Mouse (Mus musculus): Measurements from ENCODE around the gene Cort. TPM values are rescaled to one million over a fixed set of nuclear protein-coding genes. Genes with fewer than 3 reads are reported as not detected.
"Not testable (repeated sequence)": the region's sequence is repeated elsewhere in the genome, so short reads cannot be mapped to it uniquely, and the experiment has no call there.

The Cort gene
- polyA plus RNA-seq, 2 experiments from 2014 or later: 0.67 TPM; not detected in 1

DNA sequence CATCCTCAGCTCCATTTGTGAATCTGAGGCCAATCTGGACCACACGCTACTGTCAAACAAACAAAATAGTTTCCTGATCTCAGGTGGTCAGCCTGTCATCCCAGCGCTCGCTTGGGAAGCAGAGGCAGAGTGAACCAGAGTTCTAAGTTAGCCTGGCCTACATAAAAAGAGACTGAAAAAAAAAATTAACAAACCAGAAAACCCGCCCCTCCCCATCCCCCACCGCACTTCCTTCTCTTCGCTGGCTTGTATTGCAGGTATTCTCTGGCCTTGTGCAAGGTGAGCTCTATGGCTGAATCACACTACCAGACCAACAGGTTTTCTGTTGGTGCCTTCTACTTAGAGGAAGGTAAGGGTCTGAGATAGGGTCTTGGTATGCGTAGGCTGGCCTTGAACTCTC lies 21.0 kb upstream of the Cort start:
- no peak for ATAC-seq

DNA sequence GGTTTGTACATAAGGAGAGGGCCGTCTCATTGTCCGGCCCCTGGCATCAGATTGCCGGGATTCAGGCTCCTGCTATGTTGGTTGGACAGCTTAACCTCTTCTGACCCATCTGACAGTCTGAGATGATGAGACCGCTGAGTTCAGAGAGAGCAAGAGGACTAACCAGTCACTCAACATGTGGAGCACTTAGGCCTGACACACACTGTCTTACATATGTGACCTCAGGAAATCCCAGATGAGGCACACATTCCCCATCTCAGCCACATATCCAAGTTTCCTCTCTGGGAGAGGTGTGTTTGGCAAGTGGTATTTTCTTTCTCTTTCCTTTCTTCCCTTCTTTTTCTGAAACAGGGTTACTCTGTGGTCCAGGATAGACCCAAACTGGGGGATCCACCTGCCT lies 18.6 kb upstream of the Cort start:
- no peak for ATAC-seq

DNA sequence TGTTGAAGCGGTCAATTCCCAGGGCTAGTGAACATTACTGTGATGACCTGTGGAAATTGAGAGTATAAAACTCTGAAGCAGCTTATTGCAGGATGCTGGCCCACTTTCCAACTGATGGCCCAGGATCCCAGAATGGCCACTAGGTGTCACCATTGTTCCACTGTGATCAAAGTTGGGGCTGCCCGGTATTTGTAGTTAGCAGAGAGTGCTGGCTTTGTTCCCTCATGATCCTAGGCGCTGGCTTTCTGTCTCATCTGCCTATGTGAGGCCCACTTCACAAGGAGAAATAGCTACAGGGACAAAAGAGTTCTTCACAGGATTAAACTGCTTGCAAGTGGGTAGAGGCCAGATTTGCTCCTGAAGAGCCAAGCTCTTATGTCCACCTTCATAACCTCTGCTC lies 17.9 kb upstream of the Cort start:
- peak; percentile 89 for ATAC-seq

DNA sequence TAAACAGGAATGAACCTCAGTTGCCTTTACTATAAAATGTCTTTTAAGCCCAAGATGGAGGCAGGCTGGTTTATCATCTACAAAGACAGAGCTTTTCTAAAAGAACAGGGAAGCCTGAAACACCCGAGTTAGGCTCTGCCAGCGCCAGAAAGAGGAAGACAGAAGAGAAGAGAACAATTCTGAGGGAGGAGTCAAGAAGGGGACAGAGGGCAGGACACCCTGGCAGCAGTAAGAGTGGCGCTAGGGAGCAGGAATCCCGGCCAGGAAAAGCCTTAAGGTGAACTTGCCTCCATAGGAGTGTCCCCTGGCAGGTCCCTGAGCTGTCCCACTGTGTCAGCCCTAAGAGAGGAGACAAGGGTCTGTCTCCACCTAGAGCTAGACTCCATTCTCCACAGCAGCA lies 17.0 kb upstream of the Cort start:
- no peak for ATAC-seq

DNA sequence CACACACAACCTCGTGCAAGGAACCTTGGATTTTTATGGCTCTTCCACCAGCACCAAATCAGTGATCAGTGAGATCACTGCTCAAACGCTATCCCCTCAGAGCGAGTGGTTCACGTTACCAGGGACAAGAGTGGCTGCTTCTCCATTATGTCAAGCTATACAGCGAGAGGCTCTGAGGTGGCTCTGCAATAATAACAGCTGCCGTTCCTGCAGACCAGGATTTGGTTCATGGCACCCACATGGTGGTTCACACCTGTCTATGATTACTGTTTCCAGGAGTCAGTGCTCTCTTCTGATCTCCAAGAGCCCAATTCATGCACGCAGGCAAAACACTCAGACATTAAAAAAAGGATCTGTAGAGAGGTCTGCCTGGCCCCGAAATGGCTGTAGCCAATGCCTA lies 12.0 kb upstream of the Cort start:
- no peak for ATAC-seq

DNA sequence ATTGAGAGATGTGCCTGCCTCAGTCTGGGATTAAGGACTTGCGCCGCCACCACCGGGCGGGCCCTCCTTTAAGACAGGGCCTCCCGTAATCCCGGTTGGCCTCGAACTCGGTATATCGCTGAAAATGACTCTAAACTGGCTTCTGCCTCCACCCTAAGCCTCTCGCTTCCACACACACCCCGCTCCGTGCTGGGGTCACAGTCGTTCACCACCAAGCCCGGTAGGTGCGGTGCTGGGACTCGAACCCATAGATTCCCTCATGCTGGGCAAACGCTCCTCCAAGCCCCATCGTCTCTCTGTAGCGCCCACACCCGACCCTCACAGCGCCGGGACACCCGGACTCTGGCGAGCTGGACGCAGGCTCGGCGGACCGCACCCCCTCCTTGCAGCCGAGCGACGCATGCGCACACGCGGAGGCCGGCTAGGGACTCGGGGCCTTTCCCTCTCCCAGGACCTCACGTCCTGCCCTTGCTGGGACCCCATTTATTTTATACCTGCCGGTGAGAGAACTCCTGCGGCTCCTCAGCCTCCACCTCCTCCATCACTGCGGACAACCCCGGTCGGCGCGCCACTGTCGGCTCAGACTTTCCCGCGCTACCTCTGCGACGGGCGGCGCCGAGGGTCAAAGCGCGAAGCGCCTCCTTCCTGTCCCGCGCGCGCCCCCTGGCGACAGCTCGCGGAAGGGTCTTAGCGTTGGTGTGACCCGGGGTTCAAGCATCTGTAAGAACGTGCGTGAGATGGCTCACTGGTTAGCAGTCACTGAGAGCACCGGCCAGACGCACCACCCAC lies 10.6 kb upstream of the Cort start, which contains the start of gene Cenps:
Cenps (minus strand) TSS at position 648 of the 789 bp plus-strand sequence.
- ATAC-seq: peak; percentile 83

DNA sequence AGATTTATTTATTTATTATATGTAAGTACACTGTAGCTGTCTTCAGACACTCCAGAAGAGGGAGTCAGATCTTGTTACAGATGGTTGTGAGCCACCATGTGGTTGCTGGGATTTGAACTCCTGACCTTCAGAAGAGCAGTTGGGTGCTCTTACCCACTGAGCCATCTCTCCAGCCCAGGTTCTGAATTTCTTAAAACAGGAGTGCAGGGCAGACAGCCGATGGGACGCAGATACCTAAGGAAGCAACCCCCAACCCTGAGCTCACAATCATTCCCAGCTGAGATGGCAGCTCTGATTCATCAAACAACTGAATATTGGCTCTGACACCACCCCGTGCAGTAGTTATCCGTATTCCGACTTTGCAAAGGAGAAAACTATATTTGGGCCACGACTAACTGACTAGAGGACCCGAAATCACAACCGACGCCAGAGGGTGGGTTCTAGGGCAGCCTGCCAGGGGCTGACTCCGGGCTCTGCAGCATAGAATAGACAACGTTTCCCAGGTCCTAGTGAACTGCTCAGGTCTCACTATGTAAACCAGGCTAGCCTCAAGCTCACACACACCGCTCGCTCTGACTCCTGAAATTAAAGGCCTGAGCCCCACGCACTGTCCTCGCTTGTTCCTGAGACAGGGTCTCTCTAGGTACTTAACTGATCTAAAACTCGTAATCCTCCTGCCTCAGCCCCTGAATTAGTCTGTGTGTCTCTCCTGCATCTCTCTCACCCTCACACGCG lies 9.7 kb upstream of the Cort start:
- ATAC-seq: no peak

DNA sequence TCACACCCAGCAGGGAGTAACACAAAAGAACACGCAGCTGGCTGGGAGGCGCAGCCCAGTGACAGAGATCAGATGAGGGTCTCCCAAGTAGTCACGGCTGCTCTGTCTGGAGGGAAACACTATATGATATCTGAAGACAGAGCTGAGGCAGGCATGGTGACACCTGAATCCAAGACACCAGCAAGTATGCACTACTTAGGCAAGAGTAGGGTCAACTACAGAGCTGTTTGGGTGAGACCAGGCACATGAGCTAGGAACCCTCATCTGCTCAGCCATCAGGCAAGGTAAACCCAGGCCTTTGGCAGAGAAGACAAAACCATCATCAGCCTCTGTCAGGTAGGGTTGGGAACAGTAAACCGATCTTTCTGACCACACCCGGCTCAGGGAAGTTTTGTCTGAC lies 6.8 kb upstream of the Cort start:
- no peak for ATAC-seq

DNA sequence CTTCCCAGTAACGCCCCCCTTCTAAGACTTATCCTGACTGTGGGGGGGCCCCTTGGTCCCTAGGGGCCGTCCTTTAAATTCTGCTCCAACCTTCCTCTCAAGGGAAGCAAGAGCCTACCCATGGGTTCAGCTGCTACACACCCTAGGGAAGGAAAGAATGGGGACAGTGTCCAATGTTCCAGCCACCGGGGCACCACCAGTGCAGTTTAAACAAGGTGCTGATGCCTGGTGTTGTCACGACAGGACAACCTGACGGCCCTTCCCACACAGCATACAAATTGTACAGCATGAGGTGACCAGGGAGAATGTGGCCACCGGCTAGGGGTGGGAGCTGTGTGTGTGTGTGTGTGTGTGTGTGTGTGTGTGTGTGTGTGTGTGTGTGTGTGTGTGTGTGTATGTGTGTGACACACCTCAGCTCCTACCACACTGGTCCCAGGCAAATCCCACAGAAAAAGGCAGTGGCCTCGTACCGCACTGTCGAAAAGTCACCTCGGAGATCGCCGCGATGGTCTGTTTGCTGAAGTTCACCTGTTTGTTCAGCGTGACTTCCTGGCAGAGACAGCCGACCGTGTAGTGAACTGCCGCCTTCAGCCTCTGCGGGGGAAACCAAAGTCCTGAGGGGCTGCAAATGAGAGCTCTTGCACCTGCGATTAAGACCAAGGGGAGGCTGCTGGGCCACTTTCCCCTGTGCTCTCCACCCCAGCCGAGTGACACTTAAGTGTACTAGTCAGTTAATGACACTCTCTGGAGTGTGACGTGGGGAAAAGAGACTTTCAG lies 5.4 kb upstream of the Cort start:
- no peak for ATAC-seq

DNA sequence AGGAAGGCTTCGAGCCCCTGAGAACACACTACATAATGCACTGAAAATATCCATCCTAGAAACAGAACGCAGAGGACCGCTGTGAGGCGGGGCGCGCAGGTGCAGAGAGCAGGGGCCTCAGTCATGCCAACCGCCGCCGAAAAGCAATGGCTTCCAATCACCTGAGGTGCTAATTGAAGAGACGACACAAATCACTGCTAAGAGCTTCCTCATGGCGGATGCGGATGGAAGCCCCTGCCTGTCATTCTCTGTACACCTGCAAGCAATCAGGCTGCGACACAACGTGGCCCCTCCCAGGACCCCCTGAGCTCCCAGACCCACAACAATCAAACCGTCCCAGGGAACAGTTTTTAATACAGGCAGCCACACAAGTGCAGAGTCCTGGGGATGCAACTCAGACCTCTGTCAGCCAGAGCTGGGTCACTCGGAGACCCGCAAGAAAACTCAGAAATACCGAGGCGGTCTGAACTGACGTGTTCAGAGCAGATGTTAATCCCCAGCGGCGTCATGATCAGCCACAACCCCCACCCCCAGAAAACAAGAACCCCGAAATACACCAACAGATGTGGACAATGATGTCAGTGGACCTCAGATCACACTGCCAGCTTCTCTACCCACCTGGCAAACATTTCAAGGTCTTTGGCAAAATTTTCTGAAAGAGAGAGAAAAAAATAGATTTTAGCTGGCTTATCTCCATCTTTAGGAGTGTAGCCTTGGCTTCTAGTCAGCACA lies 4.6 kb upstream of the Cort start:
- ATAC-seq: no peak

DNA sequence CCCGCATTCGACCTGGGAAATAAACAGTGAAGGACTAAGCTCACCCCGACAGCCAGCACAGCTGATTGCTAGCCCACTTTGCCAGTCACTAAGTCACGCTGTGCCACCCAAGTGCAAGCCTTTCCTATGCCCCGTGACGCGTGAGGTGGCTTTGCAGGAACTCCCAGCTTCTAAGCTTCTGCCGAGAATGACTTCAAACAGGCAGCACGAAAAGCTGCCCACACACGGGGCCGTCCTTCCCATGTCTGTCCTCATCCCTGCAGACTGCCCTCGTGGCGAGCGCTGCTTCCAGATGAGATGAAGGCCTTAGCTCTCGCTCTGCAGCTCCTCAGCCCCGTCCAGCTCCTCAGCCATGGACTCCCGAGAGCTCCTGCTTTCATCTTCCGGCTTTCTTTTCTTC lies 1.9 kb upstream of the Cort start:
- no peak for ATAC-seq

DNA sequence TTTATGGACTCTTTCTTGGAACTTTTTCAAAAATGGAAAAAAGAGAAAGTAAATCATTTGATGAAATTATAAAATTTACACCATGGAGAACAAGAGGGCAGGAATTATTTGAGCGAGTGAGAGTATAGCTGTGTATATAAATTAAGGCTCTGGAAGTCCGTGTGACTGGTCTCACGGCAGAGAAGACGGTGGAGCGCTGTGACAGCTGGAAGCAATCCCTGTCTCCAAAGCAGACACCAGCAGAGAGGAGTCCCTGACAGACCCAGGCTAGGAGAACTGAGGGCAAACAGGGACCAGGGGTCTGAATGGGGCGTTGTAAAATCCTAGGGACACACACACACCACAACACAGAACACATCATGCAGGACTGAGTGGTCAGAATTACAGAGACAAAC lies 451 bp downstream of the Cort start:
- ATAC-seq: no peak

DNA sequence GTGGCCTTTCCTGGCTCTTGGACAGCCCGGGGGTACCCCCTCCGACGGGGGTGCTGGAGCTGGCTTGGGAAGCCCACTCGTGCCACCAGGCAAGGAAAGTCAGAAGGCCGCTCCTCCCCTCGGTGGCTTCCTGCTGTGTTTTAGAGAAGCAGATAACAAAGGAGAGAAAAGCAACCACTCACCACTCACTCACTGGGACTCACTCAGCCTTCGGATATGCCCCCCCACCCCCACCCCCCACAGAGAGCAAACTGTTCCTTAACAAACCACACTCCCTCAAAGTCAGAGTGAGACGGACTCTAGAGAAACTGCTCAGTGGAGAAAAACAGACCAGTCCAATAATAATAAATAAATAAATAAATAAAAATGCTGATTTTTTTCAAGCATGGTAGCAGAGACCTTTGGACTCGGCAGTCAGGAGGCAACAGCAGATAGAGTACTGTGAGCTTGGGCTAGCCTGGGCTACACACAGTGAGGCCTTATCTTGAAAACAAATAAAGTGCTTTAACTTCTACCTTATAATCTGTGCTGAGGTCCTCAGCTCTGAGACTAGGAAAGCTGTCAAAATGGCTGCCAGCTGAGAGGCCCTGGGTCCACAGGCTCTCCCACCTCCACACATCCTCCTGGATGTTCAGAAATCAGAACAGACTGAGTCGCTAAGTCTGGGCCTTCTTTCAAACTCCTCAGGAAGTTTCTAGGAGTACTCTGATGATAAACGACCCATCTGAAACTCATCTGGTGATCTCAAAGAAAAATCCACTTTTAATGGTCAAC lies 1.0 kb downstream of the Cort start:
- ATAC-seq: no peak

DNA sequence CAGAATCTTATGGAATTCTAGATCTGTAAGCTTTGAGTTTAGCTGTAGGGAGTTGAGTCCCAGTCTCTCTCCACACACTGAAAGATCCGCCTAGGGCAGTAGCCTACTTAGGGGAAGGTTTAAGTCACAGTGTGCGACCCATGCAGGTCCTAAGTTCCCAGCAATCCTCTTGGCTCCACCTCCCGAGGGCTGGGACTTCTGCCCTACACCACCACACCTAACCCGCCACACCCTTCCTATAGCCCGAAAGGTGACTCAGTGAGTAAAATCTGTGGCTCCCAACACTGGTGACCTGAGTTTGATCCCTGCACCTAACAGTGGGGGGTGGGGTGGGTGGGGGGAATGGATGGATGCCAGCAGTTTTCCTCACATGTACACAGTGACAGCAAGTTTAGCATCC lies 3.1 kb downstream of the Cort start:
- ATAC-seq: no peak

DNA sequence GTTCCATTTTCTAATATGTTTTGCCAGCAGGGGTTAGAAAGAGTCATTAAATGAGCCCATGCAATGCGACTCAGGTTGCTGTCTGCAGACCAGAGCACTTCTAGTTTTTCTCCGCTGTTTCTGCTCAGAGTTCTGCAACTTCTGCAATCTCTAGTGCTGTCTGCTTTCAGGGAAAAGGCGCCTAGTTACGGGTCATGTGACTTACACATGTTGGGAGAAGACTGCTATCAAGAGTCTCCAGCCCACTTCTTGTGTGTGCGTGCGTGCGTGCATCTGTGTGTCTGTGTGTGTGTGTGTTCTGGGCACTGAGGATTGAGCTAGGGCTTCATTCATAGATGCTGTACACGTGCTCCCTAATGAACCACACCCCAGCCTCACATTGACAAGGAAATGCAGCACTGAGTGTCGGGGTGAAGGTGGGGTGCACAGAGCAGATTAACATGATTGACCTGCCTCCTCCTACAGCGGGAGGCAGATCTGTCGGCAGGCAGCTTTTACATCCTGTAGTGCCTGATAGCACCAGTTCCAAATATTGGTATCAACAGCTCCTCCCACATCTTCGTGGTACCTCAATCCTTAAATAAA lies 6.5 kb downstream of the Cort start:
- ATAC-seq: not testable (repeated sequence)

DNA sequence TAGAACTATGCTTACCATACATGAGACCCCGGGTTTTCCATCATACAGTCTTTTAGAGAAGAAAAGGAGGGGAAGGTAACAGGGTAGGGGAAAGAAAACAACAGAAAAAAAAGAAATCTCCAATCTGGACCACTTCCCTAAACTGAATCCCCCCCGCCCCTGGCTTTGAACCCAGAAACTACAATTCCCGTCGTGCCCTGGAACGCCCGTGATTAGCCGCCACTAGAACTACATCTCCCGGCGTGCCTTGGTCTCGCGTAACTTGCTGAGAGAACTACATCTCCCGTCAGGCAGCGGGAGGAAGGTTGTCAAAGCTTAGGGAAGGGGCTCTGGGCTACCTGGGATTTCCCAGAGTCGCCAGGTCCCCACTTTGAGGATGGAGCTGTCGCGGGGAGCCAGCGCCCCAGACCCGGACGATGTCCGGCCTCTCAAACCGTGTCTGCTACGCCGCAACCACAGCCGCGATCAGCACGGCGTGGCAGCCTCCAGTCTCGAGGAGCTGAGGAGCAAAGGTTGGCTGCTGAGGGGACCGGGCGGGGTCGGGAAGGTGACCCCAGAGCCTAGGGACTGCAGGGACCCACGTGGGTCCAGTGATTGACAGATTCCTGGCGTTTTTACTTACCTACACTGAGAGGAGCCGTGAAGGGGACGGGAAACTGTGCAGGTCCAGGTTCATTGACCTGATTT lies 22.5 kb downstream of the Cort start, which contains the start of gene Dffa:
Dffa (plus strand) TSS at position 272 of the 687 bp plus-strand sequence.
- ATAC-seq: peak; percentile 92

DNA sequence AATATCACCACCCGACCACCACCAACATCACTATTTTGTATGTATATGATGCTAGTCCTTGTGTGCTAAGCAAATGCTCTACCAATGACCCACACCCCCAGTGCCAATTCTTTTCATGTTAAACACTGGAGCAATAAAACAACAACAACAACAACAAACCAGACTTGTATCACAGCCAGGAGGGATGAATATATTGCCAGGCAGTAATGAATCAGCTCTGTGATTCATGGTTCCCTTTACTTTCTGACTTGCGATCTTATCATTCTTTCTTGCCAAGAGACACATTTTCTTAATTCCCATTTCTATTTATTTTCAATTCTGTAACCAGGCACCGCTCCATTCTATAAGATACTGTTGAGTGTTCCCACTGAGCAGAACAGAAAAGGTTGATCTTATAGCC lies 25.1 kb downstream of the Cort start:
- no peak for ATAC-seq

DNA sequence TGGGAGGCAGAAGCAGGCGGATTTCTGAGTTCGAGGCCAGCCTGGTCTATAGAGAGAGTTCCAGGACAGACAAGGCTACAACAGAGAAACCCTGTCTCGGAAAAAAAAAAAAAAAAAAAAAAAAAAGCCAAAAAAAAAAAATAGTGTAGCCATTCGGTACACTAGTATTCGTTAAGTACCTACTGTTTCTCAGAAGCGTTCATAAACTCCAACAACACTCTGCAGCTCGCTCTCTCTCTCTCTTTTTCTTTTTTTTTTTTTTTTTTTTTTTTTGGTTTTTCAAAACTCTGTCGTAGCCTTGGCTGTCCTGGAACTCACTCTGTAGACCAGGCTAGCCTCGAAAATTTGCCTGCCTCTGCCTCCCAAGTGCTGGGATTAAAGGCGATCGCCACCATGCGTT lies 26.1 kb downstream of the Cort start:
- not testable (repeated sequence) for ATAC-seq

DNA sequence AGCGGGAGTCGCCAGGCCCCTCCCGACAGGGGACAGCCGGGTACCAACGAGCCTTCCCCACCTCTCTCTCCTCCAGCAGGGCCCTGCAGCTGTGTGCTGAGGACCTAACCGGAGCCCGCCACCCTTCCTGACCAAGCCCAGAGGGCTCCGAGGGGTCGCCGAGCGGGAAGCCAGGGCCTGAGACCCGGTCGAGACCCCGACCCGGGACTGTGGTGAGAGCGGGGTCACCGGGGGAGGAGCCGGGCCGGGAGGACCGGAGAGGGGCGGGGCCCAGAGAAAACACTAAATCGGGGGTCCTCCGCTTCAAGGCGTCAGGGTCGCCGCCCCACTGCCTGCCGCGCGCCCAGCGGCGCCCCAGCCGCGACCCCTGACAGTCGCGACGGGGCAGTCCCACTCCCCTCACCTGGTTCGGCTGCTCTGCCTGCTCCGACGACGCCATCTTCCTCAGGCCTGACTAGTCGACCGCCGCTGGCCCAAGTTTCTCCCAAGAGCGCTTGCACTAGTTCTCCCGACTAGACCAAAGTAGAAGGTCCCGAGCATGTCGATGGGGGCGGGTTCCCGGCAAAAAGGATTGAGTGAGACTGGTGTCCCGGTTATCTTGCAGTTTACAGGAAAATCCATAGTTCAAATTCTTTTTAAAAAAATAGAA lies 27.1 kb downstream of the Cort start, which contains the start of gene Pex14:
Pex14 (minus strand) TSS at position 508 of the 649 bp plus-strand sequence.
- peak; percentile 73 for ATAC-seq

DNA sequence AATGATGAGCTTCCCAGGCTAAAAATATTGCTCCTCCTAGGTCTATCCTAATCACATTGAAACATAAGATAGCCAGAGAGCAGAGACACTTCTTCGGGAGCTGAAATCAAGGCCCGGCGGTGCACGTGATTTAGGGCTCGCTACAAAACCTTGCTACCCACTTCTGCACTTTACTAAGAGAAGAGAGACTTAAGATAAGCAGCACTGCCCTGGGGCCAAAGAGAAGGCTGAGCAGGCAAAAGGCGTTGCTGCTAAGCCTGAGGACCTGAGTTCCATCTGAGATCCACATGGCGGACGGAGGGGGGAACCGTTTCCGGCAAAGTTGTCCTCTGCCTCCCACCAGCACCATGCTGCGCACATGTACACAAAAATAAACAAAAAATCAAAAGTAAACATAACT lies 28.0 kb downstream of the Cort start:
- no peak for ATAC-seq
